Mouse (Mus musculus): Measurements from ENCODE around the gene Nol12. TPM values are rescaled to one million over a fixed set of nuclear protein-coding genes. Genes with fewer than 3 reads are reported as not detected.

The Nol12 gene
- polyA plus RNA-seq (2014; fragmentation: Illumina TruSeq; extraction: RNeasy Lipid Tissue Mini Kit (QIAGEN cat#74804); ENCODE audit: low read depth, low replicate concordance) = 13.6 TPM

GRCm38 (mm10) chr15:78934784-78935320, at the start of gene Nol12:
Gene Nol12, plus strand, starts transcription at chr15:78934933.

GRCm38 (mm10) chr15:78899409-78899739, 35.4 kb upstream of the Nol12 start, which contains the start of gene Gm49510:
Gene Gm49510, plus strand, starts transcription at chr15:78899667.

GRCm38 (mm10) chr15:78899740-78900584, 34.8 kb upstream of the Nol12 start, which contains the start of gene Sh3bp1:
Gene Sh3bp1, plus strand, starts transcription at chr15:78899768.

GRCm38 (mm10) chr15:78913632-78914090, 21.1 kb upstream of the Nol12 start, which contains the start of gene Pdxp:
Gene Pdxp, plus strand, starts transcription at chr15:78913919.

GRCm38 (mm10) chr15:78926021-78926919, 8.5 kb upstream of the Nol12 start, which contains the start of gene Lgals1:
Gene Lgals1, plus strand, starts transcription at chr15:78926725.

GRCm38 (mm10) chr15:78947657-78948056, 12.9 kb downstream of the Nol12 start, which contains the start of gene Triobp:
Gene Triobp, plus strand, starts transcription at chr15:78947724.

Other genes with a start within 250 kb of the Nol12 start
- 0.27 TPM for gene Elfn2, start 216.2 kb upstream of the Nol12 start, polyA plus RNA-seq (2014; fragmentation: Illumina TruSeq; extraction: RNeasy Lipid Tissue Mini Kit (QIAGEN cat#74804); ENCODE audit: low read depth, low replicate concordance)
- not detected for gene Mfng, start 161.5 kb upstream of the Nol12 start, polyA plus RNA-seq (2014; fragmentation: Illumina TruSeq; extraction: RNeasy Lipid Tissue Mini Kit (QIAGEN cat#74804); ENCODE audit: low read depth, low replicate concordance)
- gene Card10, start 131.9 kb upstream of the Nol12 start, polyA plus RNA-seq (2014; fragmentation: Illumina TruSeq; extraction: RNeasy Lipid Tissue Mini Kit (QIAGEN cat#74804); ENCODE audit: low read depth, low replicate concordance) = 0.15 TPM
- gene Cdc42ep1, start 92.3 kb upstream of the Nol12 start, polyA plus RNA-seq (2014; fragmentation: Illumina TruSeq; extraction: RNeasy Lipid Tissue Mini Kit (QIAGEN cat#74804); ENCODE audit: low read depth, low replicate concordance) = 0.07 TPM
- gene Lgals2, start 79.4 kb upstream of the Nol12 start, polyA plus RNA-seq (2014; fragmentation: Illumina TruSeq; extraction: RNeasy Lipid Tissue Mini Kit (QIAGEN cat#74804); ENCODE audit: low read depth, low replicate concordance) = 0.45 TPM
- 3.3 TPM for gene Gga1, start 57.7 kb upstream of the Nol12 start, polyA plus RNA-seq (2014; fragmentation: Illumina TruSeq; extraction: RNeasy Lipid Tissue Mini Kit (QIAGEN cat#74804); ENCODE audit: low read depth, low replicate concordance)
- gene Gm49510, start 35.3 kb upstream of the Nol12 start, polyA plus RNA-seq (2014; fragmentation: Illumina TruSeq; extraction: RNeasy Lipid Tissue Mini Kit (QIAGEN cat#74804); ENCODE audit: low read depth, low replicate concordance) = not detected
- not detected for gene Sh3bp1, start 35.2 kb upstream of the Nol12 start, polyA plus RNA-seq (2014; fragmentation: Illumina TruSeq; extraction: RNeasy Lipid Tissue Mini Kit (QIAGEN cat#74804); ENCODE audit: low read depth, low replicate concordance)
- gene Pdxp, start 21.0 kb upstream of the Nol12 start, polyA plus RNA-seq (2014; fragmentation: Illumina TruSeq; extraction: RNeasy Lipid Tissue Mini Kit (QIAGEN cat#74804); ENCODE audit: low read depth, low replicate concordance) = 0.49 TPM
- 5.7 TPM for gene Lgals1, start 8.2 kb upstream of the Nol12 start, polyA plus RNA-seq (2014; fragmentation: Illumina TruSeq; extraction: RNeasy Lipid Tissue Mini Kit (QIAGEN cat#74804); ENCODE audit: low read depth, low replicate concordance)
- gene Triobp, start 12.8 kb downstream of the Nol12 start, polyA plus RNA-seq (2014; fragmentation: Illumina TruSeq; extraction: RNeasy Lipid Tissue Mini Kit (QIAGEN cat#74804); ENCODE audit: low read depth, low replicate concordance) = 0.59 TPM
- 11.0 TPM for gene H1f0, start 93.5 kb downstream of the Nol12 start, polyA plus RNA-seq (2014; fragmentation: Illumina TruSeq; extraction: RNeasy Lipid Tissue Mini Kit (QIAGEN cat#74804); ENCODE audit: low read depth, low replicate concordance)
- gene Galr3, start 107.0 kb downstream of the Nol12 start, polyA plus RNA-seq (2014; fragmentation: Illumina TruSeq; extraction: RNeasy Lipid Tissue Mini Kit (QIAGEN cat#74804); ENCODE audit: low read depth, low replicate concordance) = not detected
- 16.7 TPM for gene Ankrd54, start 128.0 kb downstream of the Nol12 start, polyA plus RNA-seq (2014; fragmentation: Illumina TruSeq; extraction: RNeasy Lipid Tissue Mini Kit (QIAGEN cat#74804); ENCODE audit: low read depth, low replicate concordance)
- gene Eif3l, start 140.2 kb downstream of the Nol12 start, polyA plus RNA-seq (2014; fragmentation: Illumina TruSeq; extraction: RNeasy Lipid Tissue Mini Kit (QIAGEN cat#74804); ENCODE audit: low read depth, low replicate concordance) = 67.2 TPM
- 14.5 TPM for gene Micall1, start 174.0 kb downstream of the Nol12 start, polyA plus RNA-seq (2014; fragmentation: Illumina TruSeq; extraction: RNeasy Lipid Tissue Mini Kit (QIAGEN cat#74804); ENCODE audit: low read depth, low replicate concordance)
- gene Polr2f, start 206.1 kb downstream of the Nol12 start, polyA plus RNA-seq (2014; fragmentation: Illumina TruSeq; extraction: RNeasy Lipid Tissue Mini Kit (QIAGEN cat#74804); ENCODE audit: low read depth, low replicate concordance) = not detected
- 20.5 TPM for gene 1700088E04Rik, start 206.3 kb downstream of the Nol12 start, polyA plus RNA-seq (2014; fragmentation: Illumina TruSeq; extraction: RNeasy Lipid Tissue Mini Kit (QIAGEN cat#74804); ENCODE audit: low read depth, low replicate concordance)
- gene Sox10, start 230.3 kb downstream of the Nol12 start, polyA plus RNA-seq (2014; fragmentation: Illumina TruSeq; extraction: RNeasy Lipid Tissue Mini Kit (QIAGEN cat#74804); ENCODE audit: low read depth, low replicate concordance) = not detected

All from testis, adult 10 weeks (tissue).